In the genomic region with DNA sequence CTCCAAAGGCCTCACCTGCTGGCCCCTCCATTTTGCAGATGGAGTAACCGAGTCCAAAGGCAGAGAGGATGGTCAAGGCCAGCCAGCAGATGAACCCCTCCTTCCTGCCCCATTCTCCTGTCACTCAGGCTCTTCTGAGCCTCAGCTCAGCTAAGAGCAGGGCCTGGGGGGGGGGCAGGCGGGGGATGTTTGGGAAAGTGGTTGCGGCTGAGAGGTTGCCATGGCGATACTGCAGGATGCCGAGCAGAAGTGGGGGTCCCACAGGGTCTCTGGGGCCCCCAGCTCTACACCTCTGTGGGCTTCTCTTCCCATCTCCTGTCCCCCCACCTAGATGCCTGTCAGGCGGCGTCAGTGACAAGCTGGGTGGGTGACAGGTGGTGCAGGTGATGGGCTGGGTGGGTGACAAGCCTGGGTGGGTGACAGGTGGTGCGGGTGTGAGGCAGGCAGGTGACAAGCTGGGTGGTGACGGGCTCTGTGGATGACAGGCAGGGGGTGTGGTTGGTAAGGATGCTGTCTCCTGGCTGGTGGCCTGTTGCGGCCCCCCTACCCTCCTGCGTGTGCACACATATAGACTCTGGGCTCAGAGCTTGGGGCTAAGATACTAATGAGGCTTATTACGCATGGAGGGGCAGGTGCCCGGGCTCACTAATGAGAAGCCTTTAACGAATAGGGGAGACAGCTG, we compare ENCODE assay signal across 9 mouse cellular contexts. TPM values are rescaled to one million over a fixed set of nuclear protein-coding genes. Genes with fewer than 3 reads are reported as not detected.
A peak's percentile ranks its signal among the peaks of the same experiment; 100 is the strongest.
DNase-seq lines count a peak whose midpoint lies in the region; ATAC-seq and TF ChIP-seq lines count a peak whose summit lies in the region.
"Had no signal": no experiment of that assay in that cellular context is flagged by ENCODE, and none has a peak within 500 bp of the region (broad histone marks: within the 10 kb centered on the region; RNA-seq: fewer than 3 reads in every experiment).

No protein-coding gene starts in this region.

- H3K4me2 ChIP-seq in liver, embryonic 12.5 days: no peak overlapping the region
- H3K4me2 ChIP-seq in liver, postnatal 0 days (ENCODE audit: low read depth, low read length): no peak overlapping the region
- peak overlapping the region; percentile 51 for H3K4me2 ChIP-seq in hindbrain, embryonic 15.5 days

- H3K4me1 ChIP-seq in liver, embryonic 12.5 days: peaks cover 80% of the 10 kb centered on the region
- H3K4me1 ChIP-seq in liver, postnatal 0 days (ENCODE audit: insufficient read depth): no peaks in the 10 kb centered on the region
- peaks cover 92% of the 10 kb centered on the region for H3K4me1 ChIP-seq in hindbrain, embryonic 15.5 days (replicated peaks)

- ATAC-seq in liver, embryonic 12.5 days: no peak
- no peak for ATAC-seq in liver, postnatal 0 days
- ATAC-seq in hindbrain, embryonic 15.5 days (ENCODE audit: low FRiP score, low read depth): 0 out of 2 replicates have a peak, but pooled peaks have one; percentile 1

- 0 out of 2 replicates have a peak, but pooled peaks cover 8% of the 10 kb centered on the region for H3K36me3 ChIP-seq in liver, embryonic 12.5 days
- H3K36me3 ChIP-seq in liver, postnatal 0 days (replicated peaks; ENCODE audit: insufficient read depth, low read length): 0 out of 2 replicates have a peak, but pooled peaks cover 2% of the 10 kb centered on the region
- no peaks in the 10 kb centered on the region for H3K36me3 ChIP-seq in hindbrain, embryonic 15.5 days

- TF ChIP-seq CTCF in liver, postnatal 0 days (IDR thresholded peaks at IDR 0.05; ENCODE audit: low read depth): no peak

- DNase-seq in cerebellum, postnatal 10 days: peak; percentile 64
- no peak for DNase-seq in cerebellum, adult 8-10 months
- no peak for DNase-seq in liver, postnatal 0 days
- peak; percentile 74 for DNase-seq in retina, postnatal 1 day
- no peak for DNase-seq in left cerebral cortex, adult 18-20 months (ENCODE audit: low spot score in 2 of 2)
- no peak for DNase-seq in yolk sac, embryonic 10.5 days (ENCODE audit: low spot score)
- DNase-seq: lung, postnatal 14 days had no signal

- no peak for TF ChIP-seq EP300 in liver, postnatal 0 days (IDR thresholded peaks at IDR 0.05; ENCODE audit: low read depth)

- no peak overlapping the region for H3K9ac ChIP-seq in liver, embryonic 12.5 days
- no peak overlapping the region for H3K9ac ChIP-seq in liver, postnatal 0 days (replicated peaks)
- peak overlapping the region; percentile 20; the same call in 1 of the 2 replicates for H3K9ac ChIP-seq in hindbrain, embryonic 15.5 days

- no peak overlapping the region for H3K4me3 ChIP-seq in liver, embryonic 12.5 days
- no peak overlapping the region for H3K4me3 ChIP-seq in liver, postnatal 0 days (ENCODE audit: low read depth, low read length)
- no peak overlapping the region for H3K4me3 ChIP-seq in hindbrain, embryonic 15.5 days

- H3K27ac ChIP-seq in liver, embryonic 12.5 days: 0 out of 2 replicates have a peak overlapping the region, but pooled peaks have one; percentile 32
- no peak overlapping the region for H3K27ac ChIP-seq in liver, postnatal 0 days (ENCODE audit: low read depth)
- H3K27ac ChIP-seq in hindbrain, embryonic 15.5 days (replicated peaks): peak overlapping the region; percentile 60

- H3K27me3 ChIP-seq in liver, embryonic 12.5 days (replicated peaks): no peaks in the 10 kb centered on the region
- no peaks in the 10 kb centered on the region for H3K27me3 ChIP-seq in liver, postnatal 0 days (ENCODE audit: insufficient read depth, low read length)
- H3K27me3 ChIP-seq in hindbrain, embryonic 15.5 days: no peaks in the 10 kb centered on the region

- no peaks in the 10 kb centered on the region for H3K9me3 ChIP-seq in liver, embryonic 12.5 days (replicated peaks)
- H3K9me3 ChIP-seq in liver, postnatal 0 days (ENCODE audit: low read length): no peaks in the 10 kb centered on the region
- no peaks in the 10 kb centered on the region for H3K9me3 ChIP-seq in hindbrain, embryonic 15.5 days

- WGBS in liver, embryonic 12.5 days (ENCODE audit: insufficient replicate concordance): 78% methylated on average over 14 of the region's 14 CpGs
- 86% methylated on average over 14 of the region's 14 CpGs for WGBS in liver, postnatal 0 days (ENCODE audit: insufficient replicate concordance)
- WGBS in hindbrain, embryonic 15.5 days: 37% methylated on average over 12 of the region's 14 CpGs

RNA-seq across cellular contexts. Expression of a gene that starts 12.0 kb away (rescaled TPM):
- 2.9 and 3.2 TPM in 2 replicates for polyA plus RNA-seq in liver, embryonic 12.5 days (2016; fragmentation: Nextera tagmentation; extraction: Ambion mirVana)
- polyA plus RNA-seq in liver, postnatal 0 days (2015; fragmentation: Nextera tagmentation; extraction: Ambion mirVana): 0.76 and 0.87 TPM in 2 replicates
- polyA plus RNA-seq in hindbrain, embryonic 15.5 days (2015; fragmentation: Nextera tagmentation; extraction: Ambion mirVana): 11.8 and 13.9 TPM in 2 replicates
- 100 to 1,000 TPM; 108 to 121 TPM for total RNA-seq in left cerebral cortex, adult 18-20 months (2021)

RNA-seq across cellular contexts. Expression of a gene that starts 49.2 kb away (rescaled TPM):
- polyA plus RNA-seq in liver, embryonic 12.5 days (2016; fragmentation: Nextera tagmentation; extraction: Ambion mirVana): 0.60 and 0.73 TPM in 2 replicates
- polyA plus RNA-seq in liver, postnatal 0 days (2015; fragmentation: Nextera tagmentation; extraction: Ambion mirVana): 3.8 and 4.0 TPM in 2 replicates
- 0.04 and 0.21 TPM in 2 replicates for polyA plus RNA-seq in hindbrain, embryonic 15.5 days (2015; fragmentation: Nextera tagmentation; extraction: Ambion mirVana)
- under 1 TPM; 0.26 to 0.59 TPM for total RNA-seq in left cerebral cortex, adult 18-20 months (2021)

Comparison
In these comparisons a context has a peak if more than half of its experiments do, and no peak if none do; other contexts are left out.
1. DNase-seq: peak in cerebellum, postnatal 10 days (2 of 2) and retina, postnatal 1 day (single experiment); none in cerebellum, adult 8-10 months (single experiment), liver, postnatal 0 days (single experiment), left cerebral cortex, adult 18-20 months (0 of 2) and yolk sac, embryonic 10.5 days (single experiment).